Mouse (Mus musculus) hindbrain, embryonic 10.5 days (tissue): Measurements from ENCODE around the gene Jakmip3. TPM values are rescaled to one million over a fixed set of nuclear protein-coding genes. Genes with fewer than 3 reads are reported as not detected.

Experiments used
- DNase-seq: peaks from one replicate; pipeline ENCODE4 v3.0.0-alpha.2; 2017; ENCODE audit warnings: low spot score
- H3K27ac ChIP-seq: fragments of 300-500 bp; sonication (generic); 2 replicates; pipeline ENCODE4 v1.5.1; 2016; ENCODE audit warnings: mild to moderate bottlenecking, moderate library complexity
- H3K27me3 ChIP-seq: fragments of 300-500 bp; sonication (generic); 2 replicates; pipeline ENCODE4 v1.6.1; 2016; ENCODE audit warnings: mild to moderate bottlenecking; ENCODE audit not compliant: poor library complexity, insufficient read depth, severe bottlenecking
- H3K36me3 ChIP-seq: fragments of 300-500 bp; sonication (generic); 2 replicates; pipeline ENCODE4 v1.6.1; 2016; ENCODE audit warnings: mild to moderate bottlenecking, moderate library complexity
- H3K4me1 ChIP-seq: fragments of 300-500 bp; sonication (generic); replicated peaks from 2 replicates; pipeline ENCODE4 v1.6.1; 2016; ENCODE audit warnings: mild to moderate bottlenecking
- H3K4me3 ChIP-seq: fragments of 300-500 bp; sonication (generic); 2 replicates; pipeline ENCODE4 v1.5.1; 2016; ENCODE audit warnings: mild to moderate bottlenecking, moderate library complexity
- H3K9me3 ChIP-seq: fragments of 300-500 bp; sonication (generic); 2 replicates; pipeline ENCODE4 v1.6.1; 2016; ENCODE audit warnings: mild to moderate bottlenecking, moderate library complexity
- WGBS: fragments of 180-500 bp; shearing (Covaris S2); methylation state at CpG from one replicate; pipeline ENCODE4 v1.1.7; 2016; 5-methylcytosine and 5-hydroxymethylcytosine counted together
- polyA plus RNA-seq: library from polyadenylated mRNA; unstranded; fragments of >200 nt; fragmentation: Nextera tagmentation; extraction: Ambion mirVana; gene quantifications from 2 replicates; pipeline ENCODE4 v1.2.1, GENCODE M21; 2016

Gene Jakmip3
- polyA plus RNA-seq, 1 experiment from 2014 or later, result 1.8 TPM

DNA sequence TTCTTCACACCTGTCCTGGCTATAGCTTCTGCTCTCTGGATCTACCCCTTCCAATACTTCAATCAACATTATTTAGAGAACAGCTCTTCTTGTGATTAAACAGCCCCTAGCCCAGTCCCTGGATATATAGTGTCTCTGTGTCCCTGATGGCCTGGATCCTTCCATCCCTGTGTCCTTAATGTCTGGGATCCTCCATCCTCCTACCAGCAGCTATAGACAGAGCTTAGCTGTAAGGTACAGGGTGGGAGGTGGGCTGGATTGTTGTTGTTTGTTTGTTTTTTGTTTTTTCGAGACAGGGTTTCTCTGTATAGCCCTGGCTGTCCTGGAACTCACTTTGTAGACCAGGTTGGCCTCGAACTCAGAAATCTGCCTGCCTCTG lies 179.2 kb downstream of the Jakmip3 start:
- Histone ChIP-seq H3K27ac (no peak overlapping the region), H3K4me1 (no peaks in the 10 kb centered on the region), H3K36me3 (no peaks in the 10 kb centered on the region), H3K4me3 (no peak overlapping the region), H3K27me3 (no peaks in the 10 kb centered on the region), H3K9me3 (no peaks in the 10 kb centered on the region)
- WGBS, result 59% methylated on average over 2 of the region's 2 CpGs
- no peak for DNase-seq

- no peak overlapping the region for H3K27ac ChIP-seq
- WGBS, result 85% methylated on average over 4 of the region's 4 CpGs
- H3K4me1 ChIP-seq, result peaks cover 21% of the 10 kb centered on the region
- H3K36me3 ChIP-seq, result no peaks in the 10 kb centered on the region
- peaks cover 15% of the 10 kb centered on the region for H3K27me3 ChIP-seq
- H3K4me3 ChIP-seq, result no peak overlapping the region
- no peaks in the 10 kb centered on the region for H3K9me3 ChIP-seq
- DNase-seq, result no peak
Observed at GRCm38 (mm10) chr7:139125881-139126280, 185.4 kb downstream of the Jakmip3 start.

- H3K9me3 ChIP-seq, result no peaks in the 10 kb centered on the region
- no peaks in the 10 kb centered on the region for H3K36me3 ChIP-seq
- WGBS, result 82% methylated on average over 7 of the region's 7 CpGs
- no peak overlapping the region for H3K4me3 ChIP-seq
- no peak overlapping the region for H3K27ac ChIP-seq
- H3K4me1 ChIP-seq, result peaks cover 26% of the 10 kb centered on the region
- H3K27me3 ChIP-seq, result peaks cover 15% of the 10 kb centered on the region
- no peak for DNase-seq
Observed at GRCm38 (mm10) chr7:139126549-139126948, 186.0 kb downstream of the Jakmip3 start.

DNA sequence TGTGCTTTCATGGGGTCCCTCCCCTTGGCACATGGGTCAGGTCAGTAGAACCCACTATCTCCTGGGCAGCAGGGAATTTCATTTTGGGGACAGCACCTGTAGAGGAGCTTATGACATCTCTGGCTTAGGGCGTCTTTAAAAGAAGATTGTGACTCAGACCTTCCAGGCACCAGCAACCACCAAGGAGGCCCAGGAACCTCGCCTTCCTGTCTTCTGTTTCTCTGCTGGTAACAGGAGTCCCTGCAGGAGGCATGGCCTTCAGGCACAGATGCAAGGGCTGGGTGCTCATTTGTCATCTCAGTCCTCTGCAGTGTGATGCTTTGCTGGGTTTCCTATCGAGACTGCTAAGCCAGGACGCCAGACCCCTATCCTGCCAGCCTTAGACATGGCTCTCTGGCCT lies 188.5 kb downstream of the Jakmip3 start:
- H3K27ac ChIP-seq, result no peak overlapping the region
- DNase-seq, result no peak
- H3K4me3 ChIP-seq, result no peak overlapping the region
- WGBS, result 81% methylated on average over 4 of the region's 4 CpGs
- H3K4me1 ChIP-seq, result peaks cover 35% of the 10 kb centered on the region
- no peaks in the 10 kb centered on the region for H3K9me3 ChIP-seq
- H3K36me3 ChIP-seq, result no peaks in the 10 kb centered on the region
- peaks cover 15% of the 10 kb centered on the region for H3K27me3 ChIP-seq

- Histone ChIP-seq H3K27me3 (peaks cover 15% of the 10 kb centered on the region), H3K9me3 (no peaks in the 10 kb centered on the region), H3K36me3 (no peaks in the 10 kb centered on the region), H3K27ac (peak overlapping the region; percentile 30; the same call in 1 of the 2 replicates), H3K4me1 (peaks cover 40% of the 10 kb centered on the region), H3K4me3 (no peak overlapping the region)
- WGBS, result 61% methylated on average over 6 of the region's 6 CpGs
- DNase-seq, result no peak
Observed at GRCm38 (mm10) chr7:139130361-139130760, 189.8 kb downstream of the Jakmip3 start.

DNA sequence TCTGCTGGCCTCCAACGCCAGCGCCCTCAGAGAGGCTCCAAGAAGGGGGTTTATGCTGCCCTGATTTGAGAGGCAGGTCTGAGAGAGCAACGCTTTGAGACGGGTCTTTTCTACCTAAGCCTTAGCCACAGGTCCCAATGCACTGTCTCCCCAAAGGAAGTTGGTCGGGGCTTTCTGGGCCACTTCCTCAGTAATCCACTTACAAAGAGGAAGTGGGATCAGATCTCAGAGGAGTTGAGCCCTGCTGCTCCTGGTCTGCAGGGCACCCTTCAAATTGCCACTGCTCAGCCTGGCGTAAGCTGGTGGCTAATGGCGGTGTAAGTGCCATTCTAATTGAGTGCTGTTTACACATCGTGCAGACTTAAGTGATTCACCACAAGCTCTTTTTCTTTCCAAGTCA lies 191.0 kb downstream of the Jakmip3 start:
- no peaks in the 10 kb centered on the region for H3K9me3 ChIP-seq
- 0 out of 2 replicates have a peak overlapping the region, but pooled peaks have one; percentile 23 for H3K27ac ChIP-seq
- peaks cover 20% of the 10 kb centered on the region for H3K27me3 ChIP-seq
- no peak overlapping the region for H3K4me3 ChIP-seq
- no peak for DNase-seq
- H3K4me1 ChIP-seq, result peaks cover 47% of the 10 kb centered on the region
- WGBS, result 84% methylated on average over 8 of the region's 8 CpGs
- no peaks in the 10 kb centered on the region for H3K36me3 ChIP-seq

DNA sequence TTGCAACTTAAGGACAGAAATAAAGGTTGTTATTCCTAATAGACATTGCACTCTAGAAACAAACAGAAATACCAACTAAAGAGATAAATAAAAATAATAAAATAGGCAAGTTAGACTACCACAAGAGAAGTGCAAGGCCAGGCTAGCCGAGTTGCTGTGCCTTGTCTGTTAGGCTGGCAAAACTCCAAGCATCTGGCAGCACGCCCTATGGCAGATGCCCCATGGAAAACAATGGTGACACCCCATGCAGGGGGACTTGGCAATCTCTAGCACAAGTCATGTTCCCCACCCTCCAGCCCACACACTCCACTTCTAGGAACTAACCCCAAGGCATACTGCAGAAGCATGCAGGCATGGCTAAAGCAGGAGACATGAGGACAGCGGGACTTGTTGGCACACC lies 192.9 kb downstream of the Jakmip3 start:
- no peak for DNase-seq
- Histone ChIP-seq H3K4me1 (peaks cover 55% of the 10 kb centered on the region), H3K4me3 (no peak overlapping the region), H3K27me3 (peaks cover 31% of the 10 kb centered on the region), H3K36me3 (no peaks in the 10 kb centered on the region), H3K27ac (no peak overlapping the region), H3K9me3 (no peaks in the 10 kb centered on the region)
- 86% methylated on average over 3 of the region's 3 CpGs for WGBS

Other genes starting within 250 kb of the Jakmip3 start
- 51.3 and 60.1 TPM in 2 replicates for gene Ppp2r2d, start 94.7 kb upstream of the Jakmip3 start, polyA plus RNA-seq
- gene Mapk1ip1, start 94.5 kb upstream of the Jakmip3 start, polyA plus RNA-seq, result 12.9 and 15.0 TPM in 2 replicates
- gene Bnip3, start 31.2 kb upstream of the Jakmip3 start, polyA plus RNA-seq, result 101 and 145 TPM in 2 replicates
- gene Dpysl4, start 145.3 kb downstream of the Jakmip3 start, polyA plus RNA-seq, result 122 and 257 TPM in 2 replicates